Mouse (Mus musculus): Measurements from ENCODE around the gene Tgfbr1. TPM values are rescaled to one million over a fixed set of nuclear protein-coding genes. Genes with fewer than 3 reads are reported as not detected.
"Not testable (repeated sequence)": the region's sequence is repeated elsewhere in the genome, so short reads cannot be mapped to it uniquely, and the experiment has no call there.

Gene Tgfbr1
- polyA plus RNA-seq, 1 experiment from 2014 or later: 99.1 TPM

DNA sequence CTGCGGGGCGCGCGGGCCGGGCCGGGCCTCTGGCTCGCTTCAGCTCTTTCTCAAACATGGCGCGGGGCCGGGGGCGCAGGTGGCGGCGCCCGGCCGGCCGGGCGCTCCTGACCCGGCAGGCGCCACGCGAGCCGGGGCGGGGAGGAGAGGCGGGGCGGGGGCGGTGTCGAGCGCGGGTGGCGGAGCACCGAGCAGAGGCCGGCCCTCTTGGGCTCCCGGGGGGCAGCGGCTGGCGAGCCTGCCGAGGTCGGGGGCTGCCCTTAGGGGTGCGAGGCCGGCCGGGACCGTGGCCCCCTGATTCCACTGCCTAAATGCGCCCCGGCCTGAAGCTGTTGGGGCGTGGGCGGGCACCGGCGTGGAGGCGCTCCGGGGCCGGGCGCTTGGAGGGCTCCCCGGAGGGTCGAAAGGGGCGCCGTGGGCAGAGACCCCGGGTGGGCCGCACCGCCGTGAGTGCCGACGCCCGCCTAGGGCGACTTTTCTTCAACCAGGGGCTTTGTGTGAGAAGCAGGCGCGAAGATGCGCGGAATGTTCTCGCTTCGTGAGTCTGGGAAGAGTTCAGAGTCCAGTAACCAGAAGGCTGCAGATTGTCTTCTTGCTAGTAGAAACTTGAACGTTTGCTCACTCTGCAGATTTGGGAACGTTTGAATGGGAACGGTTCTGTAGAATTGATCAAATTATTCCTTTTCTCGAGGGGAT lies 542 bp downstream of the Tgfbr1 start:
- H3K9me3 ChIP-seq: no peaks in the 10 kb centered on the region
- peak overlapping the region; percentile 95 for H3K27ac ChIP-seq
- WGBS: under 1% methylated on average over 53 of the region's 73 CpGs
- peaks cover 37% of the 10 kb centered on the region for H3K4me1 ChIP-seq
- no peaks in the 10 kb centered on the region for H3K36me3 ChIP-seq (replicated peaks)
- H3K9ac ChIP-seq: peak overlapping the region; percentile 95
- peak overlapping the region; percentile 96 for H3K4me3 ChIP-seq (replicated peaks)
- ATAC-seq (ENCODE audit: low FRiP score): peak; percentile 65
- H3K4me2 ChIP-seq: peak overlapping the region; percentile 95
- peaks cover 12% of the 10 kb centered on the region for H3K27me3 ChIP-seq

DNA sequence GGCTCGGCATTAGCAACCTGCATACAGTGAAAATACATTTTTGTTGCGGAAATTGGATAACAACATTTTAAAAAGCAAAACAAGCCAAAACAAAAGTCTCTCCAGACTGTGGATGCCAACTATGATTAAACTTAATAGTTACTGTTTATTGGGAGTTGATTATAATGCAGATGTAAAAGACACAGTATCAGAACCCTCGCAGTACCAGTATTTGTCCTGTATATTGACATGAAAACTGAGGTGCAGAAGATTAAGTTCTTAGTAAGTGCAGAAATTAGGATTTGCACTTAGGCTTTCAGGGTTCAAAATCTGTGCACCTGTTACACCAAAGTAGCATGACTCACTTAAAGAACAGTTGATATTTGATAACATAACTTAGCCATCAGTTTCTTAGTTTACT lies 1.3 kb downstream of the Tgfbr1 start:
- Histone ChIP-seq H3K27ac (no peak overlapping the region), H3K9ac (peak overlapping the region; percentile 95), H3K27me3 (peaks cover 12% of the 10 kb centered on the region), H3K36me3 (replicated peaks) (no peaks in the 10 kb centered on the region), H3K9me3 (no peaks in the 10 kb centered on the region), H3K4me3 (replicated peaks) (peak overlapping the region; percentile 96), H3K4me1 (peaks cover 42% of the 10 kb centered on the region), H3K4me2 (peak overlapping the region; percentile 95)
- 34% methylated on average over 3 of the region's 3 CpGs for WGBS
- no peak for ATAC-seq (ENCODE audit: low FRiP score)

DNA sequence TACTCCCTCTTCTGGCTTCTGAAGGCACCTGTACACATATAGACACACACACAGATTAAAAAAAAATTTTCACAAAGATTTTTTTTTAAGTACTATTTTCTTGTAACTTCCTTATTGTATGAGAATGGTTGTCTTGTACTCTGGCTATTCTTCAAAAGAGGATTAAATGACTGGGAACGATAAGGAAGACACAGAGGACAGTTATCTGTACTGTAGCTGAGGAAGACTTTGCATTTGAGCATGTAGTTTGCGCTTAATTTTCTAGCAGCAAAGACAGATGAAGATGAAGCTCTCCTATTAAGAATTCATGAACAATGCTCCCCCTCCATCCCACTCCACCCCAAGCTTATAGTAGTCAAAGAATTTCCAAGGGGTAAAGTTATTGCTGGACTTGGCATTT lies 9.6 kb downstream of the Tgfbr1 start:
- peaks cover 16% of the 10 kb centered on the region; the same call in 1 of the 2 replicates for H3K4me1 ChIP-seq
- no peaks in the 10 kb centered on the region for H3K27me3 ChIP-seq
- WGBS: 94% methylated on average over 2 of the region's 2 CpGs
- no peak overlapping the region for H3K9ac ChIP-seq
- H3K9me3 ChIP-seq: no peaks in the 10 kb centered on the region
- H3K4me2 ChIP-seq: no peak overlapping the region
- no peak overlapping the region for H3K27ac ChIP-seq
- ATAC-seq (ENCODE audit: low FRiP score): no peak
- H3K36me3 ChIP-seq (replicated peaks): no peaks in the 10 kb centered on the region
- H3K4me3 ChIP-seq (replicated peaks): no peak overlapping the region

GRCm38 (mm10) chr4:47363134-47363533 lies 10.1 kb downstream of the Tgfbr1 start:
- H3K9ac ChIP-seq: no peak overlapping the region
- H3K4me1 ChIP-seq: peaks cover 14% of the 10 kb centered on the region; the same call in 1 of the 2 replicates
- no peaks in the 10 kb centered on the region for H3K27me3 ChIP-seq
- ATAC-seq (ENCODE audit: low FRiP score): no peak
- H3K4me3 ChIP-seq (replicated peaks): no peak overlapping the region
- no peaks in the 10 kb centered on the region for H3K9me3 ChIP-seq
- H3K27ac ChIP-seq: no peak overlapping the region
- no peaks in the 10 kb centered on the region for H3K36me3 ChIP-seq (replicated peaks)
- H3K4me2 ChIP-seq: no peak overlapping the region
- WGBS: 73% methylated on average over 3 of the region's 3 CpGs

- no peak overlapping the region for H3K9ac ChIP-seq
- no peaks in the 10 kb centered on the region; the same call in 1 of the 2 replicates for H3K4me1 ChIP-seq
- no peak overlapping the region for H3K4me3 ChIP-seq (replicated peaks)
- H3K27me3 ChIP-seq: no peaks in the 10 kb centered on the region
- ATAC-seq (ENCODE audit: low FRiP score): no peak
- no peak overlapping the region for H3K27ac ChIP-seq
- no peak overlapping the region for H3K4me2 ChIP-seq
- no peaks in the 10 kb centered on the region for H3K36me3 ChIP-seq (replicated peaks)
- H3K9me3 ChIP-seq: no peaks in the 10 kb centered on the region
- 88% methylated on average over 2 of the region's 2 CpGs for WGBS
These were observed 15.7 kb downstream of the Tgfbr1 start for GRCm38 (mm10) chr4:47368717-47369116.

DNA sequence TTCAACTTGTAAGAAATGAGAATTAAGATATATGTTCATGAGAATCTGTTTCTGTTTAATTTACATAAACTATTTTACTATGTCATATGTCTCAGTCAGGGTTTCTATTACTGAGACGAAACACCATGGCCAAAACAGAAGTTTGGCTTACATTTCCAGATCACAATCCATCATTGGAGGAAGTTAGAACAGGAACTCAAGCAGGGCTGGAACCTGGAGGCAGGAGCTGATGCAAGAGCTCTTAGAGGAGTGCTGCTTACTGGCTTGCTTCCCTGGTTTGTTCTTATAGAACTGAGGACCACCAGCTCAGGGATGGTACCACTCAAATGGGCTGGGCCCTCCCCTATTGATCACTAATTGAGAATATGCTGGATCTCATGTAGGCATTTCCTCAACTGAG lies 25.7 kb downstream of the Tgfbr1 start:
- Histone ChIP-seq H3K9me3 (no peaks in the 10 kb centered on the region), H3K27me3 (no peaks in the 10 kb centered on the region), H3K4me1 (no peaks in the 10 kb centered on the region), H3K27ac (no peak overlapping the region), H3K9ac (no peak overlapping the region), H3K4me2 (no peak overlapping the region), H3K36me3 (replicated peaks) (no peaks in the 10 kb centered on the region), H3K4me3 (replicated peaks) (no peak overlapping the region)
- ATAC-seq (ENCODE audit: low FRiP score): no peak
- WGBS: 80% methylated on average over 1 of the region's 1 CpGs

- peaks cover 16% of the 10 kb centered on the region for H3K36me3 ChIP-seq (replicated peaks)
- H3K4me1 ChIP-seq: no peaks in the 10 kb centered on the region
- H3K4me2 ChIP-seq: no peak overlapping the region
- no peak overlapping the region for H3K27ac ChIP-seq
- 80% methylated on average over 1 of the region's 1 CpGs for WGBS
- no peak overlapping the region for H3K4me3 ChIP-seq (replicated peaks)
- H3K9ac ChIP-seq: no peak overlapping the region
- H3K27me3 ChIP-seq: no peaks in the 10 kb centered on the region
- H3K9me3 ChIP-seq: no peaks in the 10 kb centered on the region
- no peak for ATAC-seq (ENCODE audit: low FRiP score)
These were observed 29.4 kb downstream of the Tgfbr1 start for GRCm38 (mm10) chr4:47382426-47382825.

DNA sequence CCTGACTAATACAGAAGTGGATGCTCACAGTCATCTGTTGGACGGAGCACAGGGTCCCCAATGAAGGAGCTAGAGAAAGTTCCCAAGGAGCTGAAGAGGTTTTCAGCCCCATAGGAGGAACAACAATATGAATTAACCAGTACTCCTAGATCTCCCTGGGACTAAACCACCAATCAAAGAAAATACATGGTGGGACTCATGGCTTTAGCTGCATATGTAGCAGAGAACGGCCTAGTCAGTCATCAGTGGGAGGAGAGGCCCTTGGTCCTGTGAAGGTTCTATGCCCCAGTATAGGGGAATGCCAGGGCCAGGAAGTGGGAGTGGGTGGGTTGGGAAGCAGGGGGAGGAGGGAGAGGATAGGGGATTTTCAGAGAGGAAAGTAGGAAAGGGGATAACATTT lies 38.9 kb downstream of the Tgfbr1 start:
- not testable (repeated sequence) for H3K4me1 ChIP-seq; ATAC-seq (ENCODE audit: low FRiP score); H3K4me3 ChIP-seq (replicated peaks); H3K27me3 ChIP-seq; H3K4me2 ChIP-seq; H3K27ac ChIP-seq; H3K9me3 ChIP-seq; H3K9ac ChIP-seq
- peaks cover 22% of the 10 kb centered on the region for H3K36me3 ChIP-seq (replicated peaks)
- 95% methylated on average over 2 of the region's 2 CpGs for WGBS

DNA sequence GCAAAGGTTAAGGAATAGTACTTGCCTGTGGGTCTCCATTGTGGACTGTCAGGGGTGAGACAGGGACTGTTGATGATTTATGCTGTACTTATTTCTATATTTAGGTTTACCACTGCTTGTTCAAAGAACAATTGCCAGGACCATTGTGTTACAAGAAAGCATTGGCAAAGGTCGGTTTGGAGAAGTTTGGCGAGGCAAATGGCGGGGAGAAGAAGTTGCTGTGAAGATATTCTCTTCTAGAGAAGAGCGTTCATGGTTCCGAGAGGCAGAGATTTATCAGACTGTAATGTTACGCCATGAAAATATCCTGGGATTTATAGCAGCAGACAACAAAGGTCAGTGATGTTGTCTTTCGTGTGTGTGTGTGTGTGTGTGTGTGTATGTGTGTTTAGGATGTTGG lies 43.2 kb downstream of the Tgfbr1 start:
- no peak overlapping the region for H3K9ac ChIP-seq
- 96% methylated on average over 7 of the region's 7 CpGs for WGBS
- H3K36me3 ChIP-seq (replicated peaks): peaks cover 54% of the 10 kb centered on the region

DNA sequence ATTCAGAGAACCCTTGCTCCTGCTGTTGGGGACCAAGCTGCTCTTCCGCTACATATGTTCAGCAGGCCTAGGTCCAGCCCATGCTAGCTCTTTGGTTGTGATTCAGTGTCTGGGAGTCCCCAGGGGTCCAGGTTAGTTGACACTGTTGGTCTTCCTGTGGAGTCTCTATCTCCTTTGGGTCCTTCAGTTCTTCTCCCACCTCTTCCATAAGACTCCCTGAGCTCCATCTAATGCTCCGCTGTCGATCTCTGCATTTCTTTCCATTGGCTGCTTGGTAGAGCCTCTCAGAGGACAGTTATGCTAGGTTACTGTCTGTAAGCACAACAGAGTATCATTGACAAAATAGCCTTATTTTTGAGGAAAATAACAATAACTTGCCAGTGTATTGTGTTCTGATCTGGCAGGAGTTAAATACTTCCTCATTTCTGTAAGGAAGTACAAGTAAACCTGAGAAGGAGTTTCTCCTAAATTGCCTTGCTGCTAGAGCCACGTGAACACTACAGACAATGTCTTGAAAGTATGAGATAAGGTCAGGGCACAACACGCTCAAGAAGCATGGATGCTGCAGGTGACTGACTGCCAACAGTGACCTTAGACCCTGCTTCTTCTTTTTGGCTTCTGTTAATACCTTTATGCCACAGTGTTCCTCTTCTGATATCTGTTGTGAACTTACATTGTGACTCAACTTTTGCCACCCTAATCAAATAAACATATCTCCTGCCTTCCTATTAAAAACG lies 45.1 kb downstream of the Tgfbr1 start:
- Histone ChIP-seq H3K36me3 (replicated peaks) (peaks cover 65% of the 10 kb centered on the region), H3K4me3 (replicated peaks) (no peak overlapping the region), H3K4me1 (no peaks in the 10 kb centered on the region), H3K4me2 (no peak overlapping the region), H3K27me3 (no peaks in the 10 kb centered on the region), H3K27ac (no peak overlapping the region), H3K9me3 (no peaks in the 10 kb centered on the region), H3K9ac (no peak overlapping the region)
- 91% methylated on average over 6 of the region's 6 CpGs for WGBS
- no peak for ATAC-seq (ENCODE audit: low FRiP score)

More for the DNA sequence above, 43.2 kb downstream of the Tgfbr1 start:
- H3K9me3 ChIP-seq: no peaks in the 10 kb centered on the region
- no peaks in the 10 kb centered on the region for H3K27me3 ChIP-seq
- H3K4me2 ChIP-seq: no peak overlapping the region
- H3K27ac ChIP-seq: no peak overlapping the region
- H3K4me3 ChIP-seq (replicated peaks): no peak overlapping the region
- H3K4me1 ChIP-seq: no peaks in the 10 kb centered on the region
- no peak for ATAC-seq (ENCODE audit: low FRiP score)

GRCm38 (mm10) chr4:47399824-47400223 lies 46.8 kb downstream of the Tgfbr1 start:
- H3K36me3 ChIP-seq (replicated peaks): peaks cover 65% of the 10 kb centered on the region
- no peak for ATAC-seq (ENCODE audit: low FRiP score)
- H3K4me2 ChIP-seq: no peak overlapping the region
- H3K9me3 ChIP-seq: no peaks in the 10 kb centered on the region
- H3K9ac ChIP-seq: no peak overlapping the region
- H3K4me3 ChIP-seq (replicated peaks): no peak overlapping the region
- no peaks in the 10 kb centered on the region for H3K4me1 ChIP-seq
- no peaks in the 10 kb centered on the region for H3K27me3 ChIP-seq
- no peak overlapping the region for H3K27ac ChIP-seq

DNA sequence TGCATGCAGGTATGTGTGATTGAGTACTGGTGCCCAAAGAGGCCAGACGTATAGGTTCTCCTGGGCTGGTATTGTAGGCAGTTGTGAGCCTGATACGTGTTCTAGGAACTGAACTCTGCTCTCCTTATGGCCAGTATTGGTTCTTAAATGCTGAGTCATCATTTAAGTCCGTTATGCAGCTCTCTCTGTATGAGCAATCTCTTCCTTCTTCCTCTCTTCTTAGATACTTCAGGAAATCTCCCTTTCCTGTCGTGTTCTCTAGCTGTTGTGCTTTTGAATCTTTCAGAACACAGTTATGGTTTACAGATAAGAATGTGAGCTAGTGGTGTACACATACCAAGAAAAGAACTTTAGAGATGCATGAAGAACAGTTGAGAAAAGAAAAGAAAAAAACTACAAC lies 47.3 kb downstream of the Tgfbr1 start:
- no peaks in the 10 kb centered on the region for H3K9me3 ChIP-seq
- no peak for ATAC-seq (ENCODE audit: low FRiP score)
- H3K27ac ChIP-seq: no peak overlapping the region
- H3K36me3 ChIP-seq (replicated peaks): peaks cover 64% of the 10 kb centered on the region
- WGBS: 84% methylated on average over 4 of the region's 4 CpGs
- H3K9ac ChIP-seq: no peak overlapping the region
- H3K4me1 ChIP-seq: no peaks in the 10 kb centered on the region
- H3K27me3 ChIP-seq: no peaks in the 10 kb centered on the region
- no peak overlapping the region for H3K4me2 ChIP-seq
- no peak overlapping the region for H3K4me3 ChIP-seq (replicated peaks)

DNA sequence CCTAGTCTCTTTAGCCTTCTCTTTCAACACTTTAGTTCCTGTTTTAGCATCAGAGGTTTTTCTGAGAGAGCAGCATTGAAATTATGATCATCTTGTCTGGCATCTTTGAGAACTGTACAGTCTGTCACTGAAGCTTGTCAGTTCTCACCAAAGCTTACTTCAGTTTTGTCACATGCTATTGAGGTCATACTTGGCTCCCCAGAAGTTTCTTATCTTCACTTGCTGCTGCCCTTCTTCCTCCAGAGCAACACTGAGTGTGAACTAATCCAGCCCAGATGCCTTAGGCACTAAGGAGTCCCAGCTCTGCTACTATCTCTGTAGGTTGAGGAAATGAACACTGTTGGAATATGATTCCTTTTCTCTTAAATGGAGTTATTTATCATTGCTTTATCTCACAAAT lies 49.2 kb downstream of the Tgfbr1 start:
- H3K9ac ChIP-seq: no peak overlapping the region
- H3K4me3 ChIP-seq (replicated peaks): no peak overlapping the region
- no peak overlapping the region for H3K27ac ChIP-seq
- H3K4me2 ChIP-seq: no peak overlapping the region
- no peak for ATAC-seq (ENCODE audit: low FRiP score)
- peaks cover 62% of the 10 kb centered on the region for H3K36me3 ChIP-seq (replicated peaks)
- no peaks in the 10 kb centered on the region for H3K27me3 ChIP-seq
- H3K4me1 ChIP-seq: no peaks in the 10 kb centered on the region
- H3K9me3 ChIP-seq: no peaks in the 10 kb centered on the region
